8 mouse cellular contexts compared by ENCODE assay signal in the genomic region with DNA sequence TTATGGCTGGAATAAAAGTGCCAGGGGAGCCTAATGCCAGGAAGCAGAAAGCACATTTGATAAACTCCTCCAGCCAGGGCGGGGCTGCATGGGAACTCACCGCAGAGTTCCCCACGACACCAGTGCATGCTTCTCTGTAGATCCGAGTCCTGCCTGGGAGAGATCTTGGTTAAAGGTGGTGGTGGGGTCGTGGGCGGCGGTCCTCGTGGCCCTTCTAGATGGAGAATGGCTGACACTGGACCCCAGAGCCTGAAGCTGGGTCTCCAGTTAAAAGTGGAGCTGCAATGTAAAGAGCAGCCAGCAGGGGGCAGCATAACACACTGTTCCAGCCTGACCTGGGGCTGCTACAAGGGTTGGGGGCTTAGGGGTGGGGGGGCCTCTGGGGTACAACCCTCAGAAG. TPM values are rescaled to one million over a fixed set of nuclear protein-coding genes. Genes with fewer than 3 reads are reported as not detected.
DNase-seq lines count a peak whose midpoint lies in the region; ATAC-seq lines count a peak whose summit lies in the region.

No protein-coding gene starts in this region.

- 20% methylated on average over 8 of the region's 8 CpGs for WGBS in hindbrain, embryonic 11.5 days
- 26% methylated on average over 8 of the region's 8 CpGs for WGBS in hindbrain, embryonic 13.5 days
- WGBS in intestine, embryonic 15.5 days: 18% methylated on average over 8 of the region's 8 CpGs
- WGBS in liver, embryonic 12.5 days (ENCODE audit: insufficient replicate concordance): 7% methylated on average over 8 of the region's 8 CpGs
- 18% methylated on average over 8 of the region's 8 CpGs for WGBS in neural tube, embryonic 13.5 days

- H3K36me3 ChIP-seq in hindbrain, embryonic 11.5 days (ENCODE audit: control insufficient read depth, insufficient read depth, low read length): no peaks in the 10 kb centered on the region
- no peaks in the 10 kb centered on the region for H3K36me3 ChIP-seq in hindbrain, embryonic 13.5 days
- no peaks in the 10 kb centered on the region for H3K36me3 ChIP-seq in intestine, embryonic 15.5 days
- no peaks in the 10 kb centered on the region for H3K36me3 ChIP-seq in liver, embryonic 12.5 days
- no peaks in the 10 kb centered on the region for H3K36me3 ChIP-seq in neural tube, embryonic 13.5 days

- no peak for ATAC-seq in hindbrain, embryonic 11.5 days (ENCODE audit: low FRiP score)
- no peak for ATAC-seq in hindbrain, embryonic 13.5 days (ENCODE audit: low FRiP score)
- ATAC-seq in intestine, embryonic 15.5 days: 0 out of 2 replicates have a peak, but pooled peaks have one; percentile 15
- ATAC-seq in liver, embryonic 12.5 days: peak; percentile 52
- 0 out of 2 replicates have a peak, but pooled peaks have one; percentile 19 for ATAC-seq in neural tube, embryonic 13.5 days (ENCODE audit: low read depth)

- H3K27ac ChIP-seq in hindbrain, embryonic 11.5 days (ENCODE audit: low read depth, low read length): no peak overlapping the region
- no peak overlapping the region for H3K27ac ChIP-seq in hindbrain, embryonic 13.5 days
- H3K27ac ChIP-seq in intestine, embryonic 15.5 days: no peak overlapping the region
- peak overlapping the region; percentile 88 for H3K27ac ChIP-seq in liver, embryonic 12.5 days
- no peak overlapping the region for H3K27ac ChIP-seq in neural tube, embryonic 13.5 days (replicated peaks)

- H3K9ac ChIP-seq in hindbrain, embryonic 11.5 days (ENCODE audit: low read depth, low read length): no peak overlapping the region
- no peak overlapping the region for H3K9ac ChIP-seq in hindbrain, embryonic 13.5 days
- no peak overlapping the region for H3K9ac ChIP-seq in intestine, embryonic 15.5 days
- peak overlapping the region; percentile 33 for H3K9ac ChIP-seq in liver, embryonic 12.5 days
- H3K9ac ChIP-seq in neural tube, embryonic 13.5 days: no peak overlapping the region

- H3K27me3 ChIP-seq in hindbrain, embryonic 11.5 days (ENCODE audit: control insufficient read depth, insufficient read depth, low read length): no peaks in the 10 kb centered on the region
- peaks cover 45% of the 10 kb centered on the region for H3K27me3 ChIP-seq in hindbrain, embryonic 13.5 days
- H3K27me3 ChIP-seq in intestine, embryonic 15.5 days (replicated peaks): no peaks in the 10 kb centered on the region
- peaks cover 19% of the 10 kb centered on the region for H3K27me3 ChIP-seq in liver, embryonic 12.5 days (replicated peaks)
- 0 out of 2 replicates have a peak, but pooled peaks cover 11% of the 10 kb centered on the region for H3K27me3 ChIP-seq in neural tube, embryonic 13.5 days

- no peak overlapping the region for H3K4me3 ChIP-seq in hindbrain, embryonic 11.5 days (ENCODE audit: low read depth, low read length)
- no peak overlapping the region for H3K4me3 ChIP-seq in hindbrain, embryonic 13.5 days
- no peak overlapping the region; the same call in 1 of the 2 replicates for H3K4me3 ChIP-seq in intestine, embryonic 15.5 days (replicated peaks)
- peak overlapping the region; percentile 44 for H3K4me3 ChIP-seq in liver, embryonic 12.5 days
- H3K4me3 ChIP-seq in neural tube, embryonic 13.5 days: no peak overlapping the region

- H3K4me1 ChIP-seq in hindbrain, embryonic 11.5 days (replicated peaks; ENCODE audit: control insufficient read depth, insufficient read depth, low read length): peaks cover 6% of the 10 kb centered on the region; the same call in 1 of the 2 replicates
- peaks cover 14% of the 10 kb centered on the region for H3K4me1 ChIP-seq in hindbrain, embryonic 13.5 days (replicated peaks)
- peaks cover 27% of the 10 kb centered on the region for H3K4me1 ChIP-seq in intestine, embryonic 15.5 days (replicated peaks)
- H3K4me1 ChIP-seq in liver, embryonic 12.5 days: peaks cover 53% of the 10 kb centered on the region
- H3K4me1 ChIP-seq in neural tube, embryonic 13.5 days (replicated peaks): peaks cover 26% of the 10 kb centered on the region

- H3K4me2 ChIP-seq in hindbrain, embryonic 11.5 days (replicated peaks; ENCODE audit: low read depth, low read length): no peak overlapping the region
- H3K4me2 ChIP-seq in hindbrain, embryonic 13.5 days: no peak overlapping the region
- peak overlapping the region; percentile 51 for H3K4me2 ChIP-seq in intestine, embryonic 15.5 days (replicated peaks)
- peak overlapping the region; percentile 71 for H3K4me2 ChIP-seq in liver, embryonic 12.5 days
- no peak overlapping the region for H3K4me2 ChIP-seq in neural tube, embryonic 13.5 days

- no peaks in the 10 kb centered on the region for H3K9me3 ChIP-seq in hindbrain, embryonic 11.5 days (ENCODE audit: control insufficient read depth, low read length)
- H3K9me3 ChIP-seq in hindbrain, embryonic 13.5 days: no peaks in the 10 kb centered on the region
- H3K9me3 ChIP-seq in intestine, embryonic 15.5 days: no peaks in the 10 kb centered on the region
- H3K9me3 ChIP-seq in liver, embryonic 12.5 days (replicated peaks): no peaks in the 10 kb centered on the region
- H3K9me3 ChIP-seq in neural tube, embryonic 13.5 days: no peaks in the 10 kb centered on the region

- peak; percentile 84 for DNase-seq in hindbrain, embryonic 11.5 days (ENCODE audit: low spot score)
- peak; percentile 54 for DNase-seq in T-cell, adult 2 months (ENCODE audit: low spot score)
- DNase-seq in embryo, embryonic 9.5 days (ENCODE audit: extremely low spot score): peak; percentile 78
- DNase-seq in thymus, postnatal 25 days: peak; percentile 76

RNA-seq across cellular contexts. Expression of gene Gm572, which starts 38.3 kb away (rescaled TPM):
- polyA plus RNA-seq in hindbrain, embryonic 11.5 days (2014; fragmentation: Nextera tagmentation; extraction: Ambion mirVana): not detected in 2 replicates
- not detected in 2 replicates for polyA plus RNA-seq in hindbrain, embryonic 13.5 days (2015; fragmentation: Nextera tagmentation; extraction: Ambion mirVana)
- not detected in 2 replicates for polyA plus RNA-seq in intestine, embryonic 15.5 days (2015; fragmentation: Nextera tagmentation; extraction: Ambion mirVana)
- not detected in 2 replicates for polyA plus RNA-seq in liver, embryonic 12.5 days (2016; fragmentation: Nextera tagmentation; extraction: Ambion mirVana)
- polyA plus RNA-seq in neural tube, embryonic 13.5 days (2015; fragmentation: Nextera tagmentation; extraction: Ambion mirVana): not detected in 2 replicates

RNA-seq across cellular contexts. Expression of gene Tardbp, which starts 54.6 kb away (rescaled TPM):
- 199 and 210 TPM in 2 replicates for polyA plus RNA-seq in hindbrain, embryonic 11.5 days (2014; fragmentation: Nextera tagmentation; extraction: Ambion mirVana)
- 238 and 243 TPM in 2 replicates for polyA plus RNA-seq in hindbrain, embryonic 13.5 days (2015; fragmentation: Nextera tagmentation; extraction: Ambion mirVana)
- polyA plus RNA-seq in intestine, embryonic 15.5 days (2015; fragmentation: Nextera tagmentation; extraction: Ambion mirVana): 272 and 318 TPM in 2 replicates
- 220 and 226 TPM in 2 replicates for polyA plus RNA-seq in liver, embryonic 12.5 days (2016; fragmentation: Nextera tagmentation; extraction: Ambion mirVana)
- 223 and 264 TPM in 2 replicates for polyA plus RNA-seq in neural tube, embryonic 13.5 days (2015; fragmentation: Nextera tagmentation; extraction: Ambion mirVana)

Comparison
In these comparisons a context has a peak if more than half of its experiments do, and no peak if none do; other contexts are left out.
1. ATAC-seq: peak in intestine, embryonic 15.5 days (single experiment), liver, embryonic 12.5 days (single experiment) and neural tube, embryonic 13.5 days (single experiment); none in hindbrain, embryonic 11.5 days (single experiment) and hindbrain, embryonic 13.5 days (single experiment).
2. H3K4me2 ChIP-seq: peak in intestine, embryonic 15.5 days (single experiment) and liver, embryonic 12.5 days (single experiment); none in hindbrain, embryonic 11.5 days (single experiment), hindbrain, embryonic 13.5 days (single experiment) and neural tube, embryonic 13.5 days (single experiment).
3. Peak in every context shown above with its lines, with median percentiles within 50 percentile points of each other: DNase-seq.